Mouse (Mus musculus) lung, embryonic 15.5 days (tissue): ENCODE measurements around the gene Bok. TPM values are rescaled to one million over a fixed set of nuclear protein-coding genes. Genes with fewer than 3 reads are reported as not detected.
"Not testable (repeated sequence)": the region's sequence is repeated elsewhere in the genome, so short reads cannot be mapped to it uniquely, and the experiment has no call there.

Experiments
- ATAC-seq: fragments of 200-750 bp; cut with Nextera tagmentation; 2 replicates; pipeline ENCODE4 v1.8.0; 2017; ENCODE audit warnings: moderate number of reproducible peaks, borderline replicate concordance; ENCODE audit not compliant: low FRiP score, low TSS enrichment; ENCODE audit errors: extremely low read depth
- H3K27ac ChIP-seq: fragments of 300-500 bp; sonication (generic); 2 replicates; pipeline ENCODE4 v1.5.1; 2015; ENCODE audit warnings: moderate library complexity, mild to moderate bottlenecking, inconsistent platforms
- H3K27me3 ChIP-seq: fragments of 300-500 bp; sonication (generic); 2 replicates; pipeline ENCODE4 v1.6.1; 2015; ENCODE audit warnings: inconsistent platforms
- H3K36me3 ChIP-seq: fragments of 300-500 bp; sonication (generic); 2 replicates; pipeline ENCODE4 v1.6.1; 2015; ENCODE audit warnings: inconsistent platforms
- H3K4me1 ChIP-seq: fragments of 300-500 bp; sonication (generic); 2 replicates; pipeline ENCODE4 v1.6.1; 2015; ENCODE audit warnings: inconsistent platforms
- H3K4me2 ChIP-seq: fragments of 300-500 bp; sonication (generic); 2 replicates; pipeline ENCODE4 v1.6.1; 2015; ENCODE audit warnings: inconsistent platforms, mild to moderate bottlenecking, moderate library complexity
- H3K4me3 ChIP-seq: fragments of 300-500 bp; sonication (generic); 2 replicates; pipeline ENCODE4 v1.5.1; 2015; ENCODE audit warnings: mild to moderate bottlenecking, inconsistent platforms
- H3K9ac ChIP-seq: fragments of 300-500 bp; sonication (generic); 2 replicates; pipeline ENCODE4 v1.6.1; 2015; ENCODE audit warnings: inconsistent platforms
- H3K9me3 ChIP-seq: fragments of 300-500 bp; sonication (generic); 2 replicates; pipeline ENCODE4 v1.6.1; 2016; ENCODE audit warnings: inconsistent platforms
- WGBS: fragments of 180-500 bp; shearing (Covaris S2); methylation state at CpG from one replicate; pipeline ENCODE4 v1.1.7; 2015; 5-methylcytosine and 5-hydroxymethylcytosine counted together
- polyA plus RNA-seq: library from polyadenylated mRNA; unstranded; fragments of >200 nt; fragmentation: Nextera tagmentation; extraction: Ambion mirVana; gene quantifications from 2 replicates; pipeline ENCODE4 v1.2.1, GENCODE M21; 2015

Bok gene
- 87.3 and 89.9 TPM in 2 replicates for polyA plus RNA-seq

- Histone ChIP-seq H3K9ac (peak within 1 kb of the TSS; percentile 63), H3K4me2 (peak within 1 kb of the TSS; percentile 89), H3K4me3 (peak within 1 kb of the TSS; percentile 66), H3K36me3 (0 out of 2 replicates have a peak, but pooled peaks cover 2% of the 10 kb centered on the region), H3K9me3 (no peaks in the 10 kb centered on the region), H3K27ac (peak within 1 kb of the TSS; percentile 72), H3K27me3 (no peaks in the 10 kb centered on the region), H3K4me1 (peaks cover 28% of the 10 kb centered on the region)
- under 1% methylated on average over 78 of the region's 78 CpGs for WGBS
- peak; percentile 81 for ATAC-seq
These were observed at the start of gene Bok for GRCm38 (mm10) chr1:93685401-93686244. Gene Bok (plus strand): TSS chr1:93685660.

- ATAC-seq, result peak; percentile 17
- 23% methylated on average over 7 of the region's 7 CpGs for WGBS
- no peaks in the 10 kb centered on the region for H3K27me3 ChIP-seq
These were observed 49.1 kb upstream of the Bok start for GRCm38 (mm10) chr1:93636211-93636897.

GRCm38 (mm10) chr1:93641978-93642377 is 43.5 kb upstream of the Bok start:
- Histone ChIP-seq H3K27me3 (no peaks in the 10 kb centered on the region), H3K4me1 (no peaks in the 10 kb centered on the region), H3K27ac (no peak overlapping the region), H3K4me2 (no peak overlapping the region), H3K9ac (no peak overlapping the region), H3K9me3 (no peaks in the 10 kb centered on the region), H3K36me3 (no peaks in the 10 kb centered on the region), H3K4me3 (no peak overlapping the region)
- no peak for ATAC-seq
- WGBS, result 83% methylated on average over 2 of the region's 2 CpGs

More at GRCm38 (mm10) chr1:93636211-93636897, 49.1 kb upstream of the Bok start:
- peaks cover 20% of the 10 kb centered on the region for H3K4me1 ChIP-seq
- peak overlapping the region; percentile 75 for H3K27ac ChIP-seq
- H3K9me3 ChIP-seq, result no peaks in the 10 kb centered on the region
- H3K4me3 ChIP-seq, result peak overlapping the region; percentile 70
- H3K36me3 ChIP-seq, result peaks cover 7% of the 10 kb centered on the region; the same call in 1 of the 2 replicates
- peak overlapping the region; percentile 33 for H3K9ac ChIP-seq
- peak overlapping the region; percentile 74 for H3K4me2 ChIP-seq

- 88% methylated on average over 2 of the region's 2 CpGs for WGBS
- Histone ChIP-seq H3K27me3 (no peaks in the 10 kb centered on the region), H3K27ac (no peak overlapping the region), H3K4me3 (no peak overlapping the region), H3K4me2 (no peak overlapping the region), H3K9me3 (no peaks in the 10 kb centered on the region), H3K4me1 (no peaks in the 10 kb centered on the region), H3K9ac (no peak overlapping the region), H3K36me3 (no peaks in the 10 kb centered on the region)
- no peak for ATAC-seq
These were observed 42.8 kb upstream of the Bok start for GRCm38 (mm10) chr1:93642692-93643091.

DNA sequence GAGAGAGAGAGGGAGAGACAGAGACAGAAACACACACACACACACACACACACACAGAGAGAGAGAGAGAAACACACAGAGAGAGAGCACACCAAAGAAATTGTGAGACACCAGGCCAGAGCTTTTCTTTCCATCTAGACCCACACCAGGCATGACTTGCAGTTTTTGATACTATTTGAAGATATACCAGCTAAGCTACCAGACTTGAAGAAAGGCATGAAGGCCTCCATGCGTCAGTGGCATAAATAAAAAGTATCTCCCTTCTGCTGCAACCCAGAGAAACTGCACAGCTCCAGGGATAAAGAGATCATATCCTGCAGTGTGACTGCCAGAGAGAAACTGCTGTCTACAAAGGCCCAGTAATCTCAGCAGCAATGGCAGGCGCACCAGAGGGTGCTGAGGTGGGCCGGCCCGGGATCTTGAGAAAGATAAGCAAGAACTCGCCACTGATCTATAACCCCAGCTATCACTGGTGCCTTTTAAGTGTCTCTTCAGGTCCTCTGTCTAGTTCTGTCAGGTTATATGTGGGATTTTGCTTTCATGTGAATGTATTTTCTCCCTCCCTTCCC is 35.8 kb upstream of the Bok start:
- Histone ChIP-seq H3K4me3 (no peak overlapping the region), H3K4me2 (no peak overlapping the region), H3K36me3 (no peaks in the 10 kb centered on the region), H3K9me3 (no peaks in the 10 kb centered on the region), H3K9ac (no peak overlapping the region), H3K4me1 (no peaks in the 10 kb centered on the region), H3K27ac (no peak overlapping the region), H3K27me3 (no peaks in the 10 kb centered on the region)
- WGBS, result 53% methylated on average over 5 of the region's 5 CpGs
- ATAC-seq, result no peak

GRCm38 (mm10) chr1:93654275-93654674 is 31.2 kb upstream of the Bok start:
- H3K9me3 ChIP-seq, result no peaks in the 10 kb centered on the region
- H3K4me1 ChIP-seq, result no peaks in the 10 kb centered on the region
- no peak overlapping the region for H3K4me3 ChIP-seq
- H3K27me3 ChIP-seq, result no peaks in the 10 kb centered on the region
- 32% methylated on average over 2 of the region's 2 CpGs for WGBS
- no peak overlapping the region for H3K9ac ChIP-seq
- ATAC-seq, result no peak
- no peak overlapping the region for H3K27ac ChIP-seq
- H3K36me3 ChIP-seq, result no peaks in the 10 kb centered on the region
- H3K4me2 ChIP-seq, result no peak overlapping the region

DNA sequence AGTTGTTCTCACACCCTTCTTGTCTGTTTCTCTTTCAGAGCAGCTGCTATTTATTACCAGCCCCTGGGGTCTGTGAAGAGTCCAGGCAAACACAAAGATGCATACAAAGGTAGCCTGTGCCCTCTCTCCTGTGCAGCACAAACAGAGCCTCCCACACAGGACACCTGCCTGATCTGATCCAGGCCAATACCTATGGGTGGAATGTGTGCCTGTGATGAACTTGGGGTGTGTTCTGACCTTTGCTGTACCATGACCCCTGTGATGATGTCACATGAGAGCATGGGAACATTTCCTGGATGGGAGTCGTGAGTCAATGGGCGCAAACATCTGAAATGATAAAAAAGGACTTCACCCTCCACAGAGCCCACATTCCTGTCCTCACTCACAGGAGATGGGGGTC is 30.7 kb upstream of the Bok start:
- H3K36me3 ChIP-seq, result no peaks in the 10 kb centered on the region
- no peaks in the 10 kb centered on the region for H3K4me1 ChIP-seq
- no peak overlapping the region for H3K9ac ChIP-seq
- H3K9me3 ChIP-seq, result no peaks in the 10 kb centered on the region
- H3K27ac ChIP-seq, result no peak overlapping the region
- no peak overlapping the region for H3K4me3 ChIP-seq
- no peak for ATAC-seq
- no peak overlapping the region for H3K4me2 ChIP-seq
- WGBS, result 47% methylated on average over 2 of the region's 2 CpGs
- H3K27me3 ChIP-seq, result no peaks in the 10 kb centered on the region

DNA sequence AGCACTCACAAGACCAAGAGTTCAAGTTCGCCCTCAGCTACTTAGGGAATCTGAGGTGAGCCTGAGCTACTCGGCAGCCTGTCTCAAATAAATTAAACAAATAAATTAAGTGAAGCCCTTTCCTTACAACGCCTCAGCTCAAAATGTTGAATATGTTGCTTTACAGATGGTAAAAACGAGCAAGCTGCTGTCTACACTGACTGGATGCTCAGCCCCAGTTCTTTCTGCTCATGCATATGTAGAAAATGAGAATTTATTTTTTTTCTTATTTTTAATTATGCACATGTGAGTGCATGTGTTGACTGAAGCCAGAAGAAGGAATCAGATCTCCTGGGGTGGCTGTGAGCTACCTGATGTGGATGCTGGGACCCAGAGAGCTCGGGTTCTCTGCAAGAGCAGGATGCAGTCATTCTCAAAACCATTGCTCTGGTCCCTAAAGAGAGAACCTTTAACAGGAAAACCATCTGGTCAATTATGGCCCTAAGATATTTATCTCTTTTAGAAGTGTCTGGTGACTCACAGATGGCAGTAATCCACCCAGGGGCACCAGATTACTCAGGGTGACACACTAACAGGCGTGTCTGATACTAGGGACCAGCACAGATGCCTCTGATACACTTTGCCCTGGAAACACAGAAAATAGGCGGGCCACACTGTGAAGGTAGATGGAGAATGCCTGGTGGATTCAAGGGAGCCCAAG is 29.0 kb upstream of the Bok start:
- Histone ChIP-seq H3K4me3 (no peak overlapping the region), H3K9ac (no peak overlapping the region), H3K4me1 (no peaks in the 10 kb centered on the region), H3K9me3 (no peaks in the 10 kb centered on the region), H3K27me3 (no peaks in the 10 kb centered on the region), H3K27ac (no peak overlapping the region), H3K36me3 (no peaks in the 10 kb centered on the region), H3K4me2 (no peak overlapping the region)
- ATAC-seq, result no peak
- WGBS, result 52% methylated on average over 7 of the region's 7 CpGs

DNA sequence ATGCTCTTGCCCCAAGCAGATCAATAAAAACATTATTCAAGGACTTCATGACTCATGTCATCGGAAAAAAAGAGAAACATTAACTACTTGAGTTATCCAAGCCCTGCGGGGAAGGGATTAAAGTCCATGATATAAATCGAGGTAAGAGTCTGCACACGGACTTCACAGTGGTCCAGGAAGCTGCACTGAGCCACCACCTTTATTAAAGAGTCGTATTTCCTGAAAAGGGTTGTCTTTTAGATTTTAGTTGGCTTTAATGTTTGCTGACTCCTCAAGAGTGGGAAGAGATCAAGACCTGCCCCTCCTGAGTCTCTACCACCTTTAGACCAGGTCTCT is 28.5 kb upstream of the Bok start:
- H3K4me1 ChIP-seq, result no peaks in the 10 kb centered on the region
- 74% methylated on average over 5 of the region's 5 CpGs for WGBS
- no peaks in the 10 kb centered on the region for H3K9me3 ChIP-seq
- no peaks in the 10 kb centered on the region for H3K27me3 ChIP-seq
- ATAC-seq, result no peak
- no peak overlapping the region for H3K4me3 ChIP-seq
- H3K27ac ChIP-seq, result no peak overlapping the region
- H3K4me2 ChIP-seq, result no peak overlapping the region
- H3K36me3 ChIP-seq, result no peaks in the 10 kb centered on the region
- no peak overlapping the region for H3K9ac ChIP-seq

DNA sequence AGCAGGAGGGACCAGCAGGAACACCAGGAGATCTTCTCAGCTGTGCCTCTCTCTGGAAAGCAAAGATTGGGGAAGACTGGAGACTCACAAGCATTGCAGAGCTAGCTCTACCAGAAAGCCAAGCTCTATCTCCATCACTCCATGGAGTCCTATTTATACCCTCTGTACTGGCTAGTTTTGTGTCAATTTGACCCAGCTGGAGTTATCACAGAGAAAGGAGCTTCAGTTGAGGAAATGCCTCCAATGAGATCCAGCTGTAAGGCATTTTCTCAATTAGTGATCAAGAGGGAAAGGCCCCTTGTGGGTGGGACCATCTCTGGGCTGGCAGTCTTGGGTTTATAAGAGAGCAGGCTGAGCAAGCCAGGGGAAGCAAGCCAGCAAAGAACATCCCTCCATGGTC is 26.9 kb upstream of the Bok start, which contains the start of gene Stk25:
TSS of gene Stk25 (minus strand) at position 101 of the 400 bp plus-strand sequence.
- H3K4me1 ChIP-seq, H3K9ac ChIP-seq, H3K27ac ChIP-seq, H3K27me3 ChIP-seq, H3K36me3 ChIP-seq, H3K9me3 ChIP-seq, H3K4me3 ChIP-seq, H3K4me2 ChIP-seq, ATAC-seq: not testable (repeated sequence)

DNA sequence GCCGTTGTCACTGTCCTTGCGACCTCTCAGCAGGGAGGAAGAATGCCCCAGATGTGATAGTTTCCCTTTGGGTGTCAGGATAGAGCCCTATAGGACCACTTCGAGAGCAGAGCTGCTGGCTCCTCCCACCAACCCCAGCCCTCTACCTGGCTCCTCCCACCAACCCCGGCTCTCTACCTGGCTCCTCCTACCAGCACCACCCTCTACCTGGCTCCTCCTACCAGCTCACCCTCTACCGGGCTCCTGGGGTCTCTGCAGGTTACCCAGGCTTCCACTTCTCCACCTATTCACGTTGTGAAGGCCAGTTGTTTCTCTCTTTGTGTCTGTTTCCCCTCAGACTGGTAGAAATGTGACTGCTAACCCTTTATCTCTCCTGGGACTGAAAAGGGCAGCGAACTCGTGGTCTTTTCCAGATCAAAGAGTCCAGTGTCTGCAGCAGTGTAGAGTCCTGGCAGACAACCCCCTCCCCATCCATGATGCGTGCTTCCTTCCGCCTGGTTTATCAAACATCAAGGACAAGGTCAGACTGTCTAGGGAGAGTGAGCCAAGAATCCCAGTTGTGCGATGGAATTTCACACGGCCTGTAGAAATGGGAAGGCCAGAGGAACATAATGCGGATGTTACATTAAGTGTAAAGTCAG is 17.6 kb upstream of the Bok start:
- 21% methylated on average over 13 of the region's 13 CpGs for WGBS
- Histone ChIP-seq H3K4me1 (peaks cover 19% of the 10 kb centered on the region), H3K36me3 (no peaks in the 10 kb centered on the region), H3K4me3 (no peak overlapping the region), H3K4me2 (peak overlapping the region; percentile 65; the same call in 1 of the 2 replicates), H3K9ac (no peak overlapping the region), H3K27me3 (no peaks in the 10 kb centered on the region), H3K27ac (peak overlapping the region; percentile 78), H3K9me3 (no peaks in the 10 kb centered on the region)
- ATAC-seq, result peak; percentile 19; the same call in 1 of the 2 replicates
